In the genomic region with DNA sequence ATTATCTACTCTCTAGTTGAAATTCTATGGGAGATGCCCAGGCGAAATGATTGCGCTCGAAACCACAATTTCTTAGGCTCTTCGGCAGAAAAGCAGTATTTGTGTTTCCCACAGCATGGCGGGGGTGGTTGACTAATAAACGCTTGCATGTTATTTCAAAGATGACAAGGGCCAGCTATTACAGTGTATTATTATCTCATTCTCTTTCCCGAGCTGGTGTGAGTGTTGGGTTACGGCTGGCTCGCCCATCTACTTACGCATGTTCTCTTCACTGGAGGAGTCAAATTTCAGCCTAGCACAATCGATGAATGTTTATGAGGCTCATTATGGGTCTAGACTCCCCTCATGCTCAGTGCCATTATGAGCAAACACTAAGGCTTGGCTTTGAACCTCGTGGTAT, we compare ENCODE assay signal across 18 mouse cellular contexts. TPM values are rescaled to one million over a fixed set of nuclear protein-coding genes. Genes with fewer than 3 reads are reported as not detected.
DNase-seq lines count a peak whose midpoint lies in the region; ATAC-seq and TF ChIP-seq lines count a peak whose summit lies in the region.
"Had no signal": no experiment of that assay in that cellular context is flagged by ENCODE, and none has a peak within 500 bp of the region (broad histone marks: within the 10 kb centered on the region; RNA-seq: fewer than 3 reads in every experiment).

No protein-coding gene starts in this region.

- ATAC-seq in kidney, embryonic 15.5 days (replicated peaks; ENCODE audit: low FRiP score): no peak
- ATAC-seq: midbrain, embryonic 16.5 days had no signal

- H3K36me3 ChIP-seq in kidney, embryonic 15.5 days: no peaks in the 10 kb centered on the region
- H3K36me3 ChIP-seq: lung, embryonic 15.5 days had no signal

- intact Hi-C loops in gastrocnemius, postnatal 14 days (cut with DNase I; ENCODE audit: low total_unique reads): loop anchor here (5.0 kb wide), 1 partner anchor 55 kb away; no protein-coding TSS in a partner anchor

- WGBS in lung, adult 2 months: 66% methylated on average over 12 of the region's 12 CpGs
- 47% methylated on average over 12 of the region's 12 CpGs for WGBS in kidney, embryonic 15.5 days

- no peaks in the 10 kb centered on the region for H3K9me3 ChIP-seq in kidney, embryonic 15.5 days (replicated peaks)
- H3K9me3 ChIP-seq: lung, embryonic 15.5 days had no signal

- no peak overlapping the region for H3K27ac ChIP-seq in kidney, embryonic 15.5 days
- H3K27ac ChIP-seq: lung, embryonic 15.5 days had no signal

- no peak overlapping the region for H3K9ac ChIP-seq in kidney, embryonic 15.5 days
- H3K9ac ChIP-seq: lung, embryonic 15.5 days had no signal

- no peaks in the 10 kb centered on the region for H3K27me3 ChIP-seq in kidney, embryonic 15.5 days
- H3K27me3 ChIP-seq: lung, embryonic 15.5 days had no signal

- H3K4me1 ChIP-seq in lung, adult 2 months (ENCODE audit: control insufficient read depth, insufficient read depth, low read length): no peaks in the 10 kb centered on the region
- no peaks in the 10 kb centered on the region for H3K4me1 ChIP-seq in kidney, embryonic 15.5 days
- H3K4me1 ChIP-seq: lung, embryonic 15.5 days had no signal

- no peak overlapping the region for H3K4me3 ChIP-seq in lung, adult 2 months (replicated peaks; ENCODE audit: extremely low read depth, low read depth, low read length)
- no peak overlapping the region for H3K4me3 ChIP-seq in kidney, embryonic 15.5 days (replicated peaks)
- H3K4me3 ChIP-seq: lung, embryonic 15.5 days had no signal

- no peak for TF ChIP-seq POLR2A in lung, adult 2 months (IDR thresholded peaks at IDR 0.05; ENCODE audit: borderline replicate concordance, extremely low read depth, low read depth, low read length)

- no peak overlapping the region for H3K4me2 ChIP-seq in kidney, embryonic 15.5 days
- H3K4me2 ChIP-seq: lung, embryonic 15.5 days had no signal

- TF ChIP-seq CTCF in lung, adult 2 months (IDR thresholded peaks at IDR 0.05; ENCODE audit: insufficient read depth, low read length): no peak

- DNase-seq in gastrocnemius, postnatal 14 days: peak; percentile 3
- no peak for DNase-seq in gastrocnemius, postnatal 25 days
- DNase-seq in lung, postnatal 4 days: peak; percentile 7 to 31
- no peak for DNase-seq in lung, adult 2 months
- peak; percentile 22 for DNase-seq in embryo, embryonic 11 days
- DNase-seq in hindlimb bud, embryonic 11.5 days (ENCODE audit: extremely low spot score, low read depth, low spot score): peak; percentile 18
- DNase-seq in testis, postnatal 10 days (ENCODE audit: low spot score): no peak
- DNase-seq: adrenal gland, postnatal 10 days; B cell, adult 2 months; cerebellum, adult 8-10 months; heart, adult 11 months; kidney, adult 9 months; kidney, postnatal 4 days; liver; thymus, postnatal 36 days had no signal

RNA-seq across cellular contexts. Expression of gene Tmem26, which starts 51.2 kb away (rescaled TPM):
- under 1 TPM; 0.70 to 0.84 TPM for total RNA-seq in gastrocnemius, postnatal 14 days (2021)
- total RNA-seq in gastrocnemius, postnatal 25 days (2021): under 1 TPM; 0.26 to 0.51 TPM
- polyA plus RNA-seq in lung, adult 2 months (2012; rRNA removed): 0.88 and 1.6 TPM in 2 replicates
- polyA plus RNA-seq in kidney, embryonic 15.5 days (2015; fragmentation: Nextera tagmentation; extraction: Ambion mirVana): 5.9 and 7.6 TPM in 2 replicates

Comparison
In these comparisons a context has a peak if more than half of its experiments do, and no peak if none do; other contexts are left out.
1. DNase-seq: peak in gastrocnemius, postnatal 14 days (single experiment), lung, postnatal 4 days (2 of 2), embryo, embryonic 11 days (single experiment) and hindlimb bud, embryonic 11.5 days (single experiment); none in gastrocnemius, postnatal 25 days (single experiment), lung, adult 2 months (single experiment) and testis, postnatal 10 days (single experiment).